Mouse (Mus musculus): ENCODE measurements around the gene Tsnaxip1.

Tsnaxip1 gene

GRCm38 (mm10) chr8:105860143-105860981 lies 32.8 kb downstream of the Tsnaxip1 start, which contains the start of gene Nutf2:
Nutf2 (plus strand) TSS chr8:105860580.
- peak; percentile 98 for DNase-seq (ENCODE audit: low read depth, low spot score)

GRCm38 (mm10) chr8:105861951-105862350 lies 34.4 kb downstream of the Tsnaxip1 start:
- no peak for DNase-seq (ENCODE audit: low read depth, low spot score)

DNA sequence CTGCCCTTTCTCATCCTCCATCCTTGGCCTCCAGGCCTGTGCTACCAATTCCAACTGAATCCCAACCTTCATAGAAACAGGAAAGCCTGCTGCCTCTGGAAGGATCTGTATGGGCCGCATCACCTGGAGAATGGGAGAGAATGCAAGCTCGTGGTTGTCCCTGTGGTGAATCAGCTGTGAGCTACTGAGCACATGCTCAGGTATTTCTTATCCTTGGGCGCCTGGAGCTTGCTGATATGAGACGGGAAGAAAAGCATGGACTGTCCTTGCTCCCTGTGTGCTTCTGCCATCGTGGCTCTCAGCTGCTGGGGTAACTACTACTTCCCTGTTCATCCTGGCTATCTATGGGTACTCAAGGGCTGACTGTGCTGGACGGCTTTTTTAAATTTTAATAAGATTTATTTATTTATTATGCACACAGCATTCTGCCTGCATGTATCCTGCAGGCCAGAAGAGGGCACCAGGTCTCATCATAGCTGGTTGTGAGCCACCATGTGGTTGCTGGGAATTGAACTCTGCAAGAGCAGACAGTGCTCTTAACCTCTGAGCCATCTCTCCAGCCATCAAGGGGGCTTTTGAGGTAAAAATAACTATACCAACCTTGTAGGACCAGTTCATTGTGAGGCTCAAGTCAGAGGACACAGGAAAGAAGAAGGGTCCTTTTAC lies 39.0 kb downstream of the Tsnaxip1 start:
- DNase-seq (ENCODE audit: low read depth, low spot score), result no peak

DNA sequence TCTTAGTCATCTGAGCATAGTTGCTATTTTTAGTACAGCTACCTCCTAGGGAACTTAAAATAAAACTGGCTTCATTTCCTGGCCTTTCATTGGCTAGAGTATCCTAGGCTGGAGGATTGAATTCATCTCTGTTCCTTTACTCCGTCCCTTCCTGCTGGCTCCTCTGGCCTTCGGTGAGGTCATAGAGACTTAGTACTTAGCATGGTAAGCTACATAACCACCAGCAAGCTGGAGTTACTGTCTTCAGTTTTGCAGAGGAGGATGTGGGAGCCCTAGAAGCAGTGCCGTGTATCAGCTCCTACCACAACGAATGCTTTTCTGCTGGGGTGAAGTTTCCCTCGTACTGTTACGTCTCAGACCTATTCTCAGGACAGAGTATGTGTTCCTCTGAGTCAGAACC lies 46.8 kb downstream of the Tsnaxip1 start:
- peak; percentile 85 for DNase-seq (ENCODE audit: low read depth, low spot score)

DNA sequence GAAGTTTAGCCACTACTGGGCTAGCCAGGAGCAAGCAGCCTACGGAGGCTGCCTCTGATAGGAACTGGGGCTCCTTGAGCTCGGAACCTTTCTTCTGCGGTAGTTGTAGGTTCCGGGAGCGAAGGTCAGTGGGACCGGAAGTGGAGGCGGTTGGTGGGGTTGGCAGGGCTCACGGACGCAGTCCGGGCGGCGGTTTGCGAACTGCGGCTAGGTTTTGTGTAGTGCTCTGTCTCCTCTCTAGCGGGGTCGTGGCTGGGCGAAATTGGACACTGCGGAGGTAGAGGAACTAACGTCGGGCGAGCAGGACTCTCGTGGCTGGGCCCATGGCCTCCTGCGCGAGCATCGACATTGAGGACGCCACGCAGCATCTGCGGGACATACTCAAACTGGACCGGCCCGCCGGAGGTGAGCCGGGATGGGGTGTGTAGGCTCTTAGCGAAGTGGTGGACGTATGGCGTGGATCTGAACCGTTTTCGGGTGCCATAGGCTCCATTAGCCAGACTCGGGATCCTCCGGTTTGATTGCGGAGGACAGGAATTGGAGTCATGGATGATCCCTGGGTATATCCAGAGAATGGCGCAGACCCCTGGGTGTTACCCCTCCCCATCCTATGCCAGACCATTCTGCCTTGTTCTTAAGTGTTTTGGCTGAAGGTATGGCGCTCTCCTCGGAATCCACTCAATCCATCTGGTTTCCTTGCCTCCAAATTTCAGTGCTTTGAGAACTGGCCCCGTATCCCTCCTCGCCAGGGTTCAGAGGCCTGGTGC lies 53.4 kb downstream of the Tsnaxip1 start, which contains the start of gene Edc4:
Edc4 (plus strand) TSS at position 128 of the 767 bp plus-strand sequence.
- DNase-seq (ENCODE audit: low read depth, low spot score), result peak; percentile 66

DNA sequence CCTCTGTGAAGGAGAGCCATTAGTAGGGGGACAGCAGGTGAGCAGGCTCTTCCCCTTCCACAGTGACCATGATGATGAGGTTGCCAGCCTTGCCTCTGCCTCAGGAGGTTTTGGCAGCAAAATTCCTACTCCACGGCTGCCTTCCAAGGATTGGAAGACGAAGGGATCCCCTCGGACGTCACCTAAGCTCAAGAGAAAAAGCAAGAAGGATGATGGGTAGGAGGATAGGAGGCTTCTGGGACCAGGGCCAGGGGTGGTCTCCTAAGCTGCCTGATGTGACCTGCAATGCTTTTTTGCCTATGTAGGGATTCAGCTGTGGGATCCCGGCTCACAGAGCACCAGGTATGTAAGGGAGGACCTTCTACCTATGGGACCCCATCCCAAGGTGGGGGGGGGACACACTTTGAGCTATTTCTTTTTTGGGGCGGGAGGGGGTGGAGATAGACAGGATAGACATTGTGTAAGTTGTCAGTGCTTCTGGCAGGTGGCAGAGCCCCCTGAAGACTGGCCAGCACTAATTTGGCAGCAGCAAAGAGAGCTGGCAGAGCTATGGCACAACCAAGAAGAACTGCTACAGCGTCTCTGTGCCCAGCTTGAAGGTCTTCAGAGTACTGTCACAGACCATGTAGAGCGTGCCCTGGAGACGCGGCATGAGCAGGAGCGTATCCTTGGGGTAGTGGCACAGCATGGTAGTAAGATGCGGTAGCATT lies 62.4 kb downstream of the Tsnaxip1 start:
- DNase-seq (ENCODE audit: low read depth, low spot score), result no peak

DNA sequence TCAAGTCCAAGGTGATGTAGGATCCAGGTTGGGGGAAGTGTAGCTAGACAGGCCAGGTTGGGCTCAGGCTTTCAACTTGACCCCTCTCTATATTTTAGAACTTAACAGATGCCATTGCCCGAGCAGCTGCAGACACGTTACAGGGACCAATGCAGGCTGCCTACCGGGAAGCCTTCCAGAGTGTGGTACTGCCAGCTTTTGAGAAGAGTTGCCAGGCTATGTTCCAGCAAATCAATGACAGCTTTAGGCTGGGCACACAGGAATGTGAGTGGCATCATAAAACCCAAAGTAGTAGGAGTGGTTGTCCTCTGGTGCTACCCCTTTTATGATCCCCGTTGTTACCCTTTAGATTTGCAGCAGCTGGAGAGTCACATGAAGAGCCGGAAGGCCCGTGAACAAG lies 63.3 kb downstream of the Tsnaxip1 start:
- peak; percentile 45 for DNase-seq (ENCODE audit: low read depth, low spot score)

DNA sequence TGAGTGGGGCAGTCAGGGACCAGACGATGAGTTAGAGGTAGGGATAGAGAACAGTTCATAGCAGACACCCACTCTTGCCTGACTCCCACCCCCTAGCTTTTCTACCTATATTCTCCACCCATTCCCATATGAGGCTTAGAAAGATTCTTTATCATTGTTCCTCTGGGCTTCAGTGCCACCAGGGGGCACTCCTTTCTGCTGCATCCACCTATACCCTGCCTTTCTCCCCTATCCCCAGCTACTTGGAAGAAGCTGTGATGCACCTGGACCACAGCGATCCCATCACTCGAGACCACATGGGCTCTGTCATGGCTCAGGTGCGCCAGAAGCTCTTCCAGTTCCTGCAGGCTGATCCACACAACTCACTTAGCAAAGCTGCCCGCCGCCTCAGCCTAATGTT lies 64.9 kb downstream of the Tsnaxip1 start:
- DNase-seq (ENCODE audit: low read depth, low spot score), result no peak

GRCm38 (mm10) chr8:105893339-105893738 lies 65.8 kb downstream of the Tsnaxip1 start, which contains the start of gene Nrn1l:
Nrn1l (plus strand) TSS chr8:105893567.
- DNase-seq (ENCODE audit: low read depth, low spot score), result peak; percentile 42
